Mouse (Mus musculus) brain, adult 2 months (tissue): ENCODE measurements around the gene Slc16a13.
A peak's percentile ranks its signal among the peaks of the same experiment; 100 is the strongest.

Experiments used
- DNase-seq: peaks from one replicate; pipeline ENCODE4 v3.0.0; 2011; ENCODE audit warnings: low read depth, low spot score

Gene Slc16a13

DNA sequence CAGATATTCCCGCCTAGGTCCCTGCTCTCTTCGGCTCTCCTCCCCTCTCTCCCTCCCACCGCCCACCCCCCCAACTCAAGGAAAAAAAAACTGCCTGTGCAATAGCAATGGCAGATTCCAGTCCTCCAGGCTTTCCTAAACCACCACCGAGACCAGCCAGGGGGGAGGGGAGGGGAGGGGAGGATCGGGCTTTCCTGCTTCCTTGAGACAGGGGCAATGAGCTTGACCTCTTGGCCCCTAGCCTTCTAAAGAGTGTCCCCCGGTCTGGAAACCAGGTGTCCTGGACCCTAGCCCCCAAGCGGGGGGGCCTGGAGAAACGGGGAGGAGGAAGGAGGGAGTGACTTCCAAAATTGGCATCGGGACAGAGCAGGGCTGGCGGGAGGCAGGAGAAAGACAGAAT, 11.7 kb upstream of the Slc16a13 start:
- DNase-seq = peak; percentile 75

GRCm38 (mm10) chr11:70230239-70230727, 9.4 kb upstream of the Slc16a13 start:
- peak; percentile 88 for DNase-seq

- no peak for DNase-seq
These were observed 8.6 kb upstream of the Slc16a13 start, which contains the start of gene Bcl6b for GRCm38 (mm10) chr11:70229260-70230010. Bcl6b (minus strand) TSS chr11:70229798.

DNA sequence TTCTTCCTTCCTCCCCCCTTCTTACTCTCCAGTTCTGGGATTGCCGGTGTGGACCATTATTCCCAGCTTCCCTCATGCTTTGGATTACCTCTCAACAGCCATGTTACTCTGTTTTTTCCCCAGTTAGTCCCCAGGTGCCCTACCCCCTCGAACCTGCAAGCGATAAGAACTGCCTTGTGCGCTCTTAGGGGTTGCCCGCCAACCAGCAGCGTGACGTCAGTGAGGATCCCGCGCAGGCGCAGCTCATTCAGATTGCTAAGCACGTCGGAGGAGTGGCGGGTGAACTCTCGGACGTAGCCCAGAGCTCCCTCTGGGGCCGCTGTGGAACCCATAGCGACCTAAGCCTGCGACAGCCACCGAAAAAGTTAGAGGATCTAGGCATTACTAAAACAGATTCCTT, 8.0 kb upstream of the Slc16a13 start:
- DNase-seq = peak; percentile 92

- DNase-seq = no peak
These were observed 6.9 kb upstream of the Slc16a13 start for GRCm38 (mm10) chr11:70227661-70228245.

- peak; percentile 74 for DNase-seq
These were observed 6.3 kb upstream of the Slc16a13 start for GRCm38 (mm10) chr11:70227126-70227525.

- no peak for DNase-seq
These were observed 5.7 kb upstream of the Slc16a13 start for GRCm38 (mm10) chr11:70226602-70226890.

GRCm38 (mm10) chr11:70225798-70226601, 5.1 kb upstream of the Slc16a13 start:
- DNase-seq = no peak

- DNase-seq = no peak
These were observed 2.9 kb upstream of the Slc16a13 start for GRCm38 (mm10) chr11:70223724-70224123.

- no peak for DNase-seq
These were observed 988 bp upstream of the Slc16a13 start for GRCm38 (mm10) chr11:70221603-70222500.

DNA sequence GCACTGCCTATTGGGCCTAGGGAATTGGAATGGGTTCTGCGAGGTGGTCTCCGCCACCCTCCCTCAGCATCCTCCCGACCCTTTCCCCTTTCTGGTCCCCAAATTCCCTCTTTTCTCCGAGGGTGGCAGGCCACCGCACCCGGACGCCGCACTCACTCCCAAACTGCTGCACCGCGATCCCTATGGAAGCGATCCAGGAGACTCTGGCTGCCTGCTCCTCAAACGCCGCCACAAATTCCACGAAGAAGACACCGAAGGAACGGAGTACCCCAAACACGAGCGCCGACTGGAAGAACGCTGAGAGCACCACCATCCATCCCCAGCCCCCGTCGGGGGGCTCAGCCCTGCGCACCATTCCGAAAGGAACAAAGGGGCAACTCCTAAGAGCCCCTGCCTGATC, 541 bp downstream of the Slc16a13 start:
- DNase-seq = peak; percentile 52

DNA sequence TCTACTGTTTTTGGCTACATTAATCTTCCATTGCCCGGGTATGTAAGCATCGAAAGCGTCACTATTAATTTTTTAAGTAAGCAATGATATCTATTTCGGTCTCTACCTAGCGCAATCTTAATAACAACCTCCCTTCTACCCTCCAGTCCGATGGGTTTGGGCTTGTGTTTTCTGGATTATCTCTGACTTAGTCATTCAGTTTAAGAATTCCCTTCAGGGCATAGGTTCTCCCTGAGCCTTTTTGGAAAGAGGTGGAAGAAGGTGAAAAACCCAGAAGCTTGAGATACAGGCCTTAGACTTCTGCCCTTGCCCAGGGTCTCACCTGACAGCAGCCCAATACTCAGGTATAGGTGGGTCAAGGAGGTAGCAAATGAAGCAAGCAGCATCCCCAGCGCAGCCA, 991 bp downstream of the Slc16a13 start:
- no peak for DNase-seq

DNA sequence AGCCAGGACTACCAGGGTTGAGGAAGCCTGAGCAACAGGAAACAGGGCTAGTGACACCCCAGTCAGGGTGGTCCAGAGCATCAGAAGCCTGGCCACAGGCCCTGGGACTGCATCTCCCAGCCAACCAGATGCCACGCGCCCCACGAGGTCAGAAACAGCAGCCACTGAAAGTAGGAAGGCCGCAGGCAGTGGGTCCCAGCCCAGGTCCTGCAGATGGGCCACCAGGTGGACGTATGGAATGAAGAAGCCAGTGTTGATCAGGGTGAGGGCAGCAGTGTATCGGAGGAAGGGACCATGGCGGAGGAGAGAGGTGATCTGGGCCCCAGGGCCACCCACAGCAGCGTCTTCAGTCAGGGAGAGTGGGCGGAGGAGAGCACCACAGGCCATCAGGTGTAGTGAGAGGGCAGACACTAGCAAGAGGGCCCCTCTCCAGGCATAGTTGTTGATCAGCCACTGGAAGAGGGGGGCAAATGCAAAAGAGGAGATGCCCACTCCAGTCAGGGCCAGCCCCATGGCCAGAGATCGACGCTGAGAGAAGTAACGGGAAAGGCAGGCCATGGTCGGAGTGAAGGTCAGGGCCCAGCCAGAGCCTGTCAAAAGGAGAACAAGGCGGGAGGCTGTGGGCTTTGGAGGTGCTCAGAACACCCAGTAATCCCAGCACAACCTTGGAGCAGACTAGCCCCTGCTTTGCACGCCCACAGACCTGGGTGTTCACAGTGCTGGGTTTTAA, 2.0 kb downstream of the Slc16a13 start:
- no peak for DNase-seq

- no peak for DNase-seq
These were observed 2.8 kb downstream of the Slc16a13 start for GRCm38 (mm10) chr11:70218039-70218438.

DNA sequence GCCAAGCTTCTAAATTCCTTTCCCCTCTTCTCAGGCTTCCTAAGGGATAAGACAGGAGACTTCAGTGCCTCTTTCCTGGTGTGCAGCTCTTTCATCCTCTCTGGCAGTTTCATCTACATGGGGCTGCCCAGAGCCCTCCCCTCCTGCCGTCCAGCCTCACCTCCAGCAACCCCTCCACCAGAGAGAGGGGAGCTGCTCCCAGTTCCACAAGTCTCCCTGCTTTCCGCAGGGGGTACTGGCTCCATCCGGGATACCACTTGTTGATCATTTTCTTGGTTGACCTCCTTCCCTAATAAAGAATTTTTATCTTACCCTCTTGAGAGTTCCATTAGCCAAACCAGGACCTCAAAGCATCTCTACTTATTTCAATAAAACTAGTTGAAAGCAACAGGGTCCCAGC, 4.8 kb downstream of the Slc16a13 start:
- DNase-seq = no peak

GRCm38 (mm10) chr11:70215301-70215700, 5.6 kb downstream of the Slc16a13 start:
- DNase-seq = no peak

GRCm38 (mm10) chr11:70214856-70215209, 6.0 kb downstream of the Slc16a13 start:
- no peak for DNase-seq

DNA sequence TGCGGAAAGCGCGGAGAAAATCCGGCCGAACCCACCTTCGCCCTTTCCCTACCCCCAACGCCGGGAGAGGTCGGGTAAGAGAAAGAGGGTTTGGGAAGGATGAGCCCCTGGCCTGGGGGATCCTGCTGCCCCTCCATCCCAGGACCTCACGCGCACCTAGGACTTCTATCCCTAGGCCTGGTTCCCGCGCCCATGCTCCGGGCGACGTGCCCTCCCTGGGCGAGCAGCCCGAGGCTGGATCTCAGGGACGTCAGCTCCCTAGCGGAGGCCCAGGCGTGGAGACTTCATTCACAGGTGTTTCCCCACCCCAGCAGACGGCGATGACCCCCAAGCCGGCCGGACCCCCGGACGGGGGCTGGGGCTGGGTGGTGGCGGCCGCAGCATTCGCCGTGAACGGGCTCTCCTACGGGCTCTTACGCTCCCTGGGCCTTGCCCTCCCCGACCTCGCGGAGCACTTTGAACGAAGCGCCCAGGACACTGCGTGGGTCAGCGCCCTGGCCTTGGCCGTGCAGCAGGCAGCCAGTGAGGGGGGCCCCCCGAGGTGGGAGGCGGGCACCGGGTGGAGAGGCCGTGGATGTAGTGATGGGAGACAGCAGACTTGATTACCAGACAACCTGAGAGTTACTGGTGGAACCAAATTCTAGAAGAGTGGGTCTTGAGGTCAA, 6.5 kb downstream of the Slc16a13 start:
- DNase-seq = peak; percentile 56

DNA sequence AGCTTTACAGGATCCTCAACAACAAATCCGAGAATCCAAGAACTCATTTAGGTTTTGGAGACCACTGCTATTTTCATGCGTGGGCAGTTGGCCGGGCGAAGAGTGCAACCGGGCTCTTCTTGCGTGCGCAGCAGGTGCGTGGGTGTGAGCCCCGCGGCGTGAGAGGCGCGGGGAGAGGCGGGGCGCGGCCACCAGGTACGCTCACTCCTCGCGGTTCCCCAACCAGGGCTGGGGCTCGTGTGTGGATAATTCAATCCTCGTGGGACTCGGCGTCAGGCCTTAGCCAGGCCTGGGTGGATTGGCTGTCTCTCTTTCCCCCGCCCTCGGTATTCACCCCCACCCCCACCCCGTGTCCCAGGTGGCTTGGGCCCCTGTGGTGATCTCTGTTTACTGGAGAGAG, 7.1 kb downstream of the Slc16a13 start:
- DNase-seq = peak; percentile 91

DNA sequence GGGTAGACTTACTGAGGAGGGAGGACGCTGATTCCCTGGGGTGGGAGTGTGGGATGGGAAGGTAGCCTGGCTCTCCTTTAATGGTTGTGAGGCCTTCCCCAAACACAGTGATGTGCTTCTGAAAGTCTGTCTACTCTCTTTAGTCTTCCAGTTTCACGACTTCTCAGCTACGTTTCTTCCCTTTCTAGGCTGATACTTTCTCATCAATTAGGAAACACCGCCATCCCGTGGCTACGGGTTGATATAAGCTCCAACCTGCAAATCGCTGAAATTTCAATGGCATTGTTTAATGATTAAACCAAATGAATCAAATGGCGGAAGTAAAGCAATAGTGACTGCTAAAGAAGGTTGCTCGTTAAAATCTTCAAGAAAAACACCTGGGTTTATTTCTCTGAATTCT, 8.0 kb downstream of the Slc16a13 start:
- DNase-seq = peak; percentile 92
